Mouse (Mus musculus) thymus, postnatal 36 days (tissue): Measurements from ENCODE around the gene Fam198a.
A peak's percentile ranks its signal among the peaks of the same experiment; 100 is the strongest.

Source experiments
- DNase-seq, 2 experiments: peaks; one replicate each; pipeline ENCODE4 v3.0.0; 2022; ENCODE audit warnings: mixed read lengths in 2 of 2

Gene Fam198a

DNA sequence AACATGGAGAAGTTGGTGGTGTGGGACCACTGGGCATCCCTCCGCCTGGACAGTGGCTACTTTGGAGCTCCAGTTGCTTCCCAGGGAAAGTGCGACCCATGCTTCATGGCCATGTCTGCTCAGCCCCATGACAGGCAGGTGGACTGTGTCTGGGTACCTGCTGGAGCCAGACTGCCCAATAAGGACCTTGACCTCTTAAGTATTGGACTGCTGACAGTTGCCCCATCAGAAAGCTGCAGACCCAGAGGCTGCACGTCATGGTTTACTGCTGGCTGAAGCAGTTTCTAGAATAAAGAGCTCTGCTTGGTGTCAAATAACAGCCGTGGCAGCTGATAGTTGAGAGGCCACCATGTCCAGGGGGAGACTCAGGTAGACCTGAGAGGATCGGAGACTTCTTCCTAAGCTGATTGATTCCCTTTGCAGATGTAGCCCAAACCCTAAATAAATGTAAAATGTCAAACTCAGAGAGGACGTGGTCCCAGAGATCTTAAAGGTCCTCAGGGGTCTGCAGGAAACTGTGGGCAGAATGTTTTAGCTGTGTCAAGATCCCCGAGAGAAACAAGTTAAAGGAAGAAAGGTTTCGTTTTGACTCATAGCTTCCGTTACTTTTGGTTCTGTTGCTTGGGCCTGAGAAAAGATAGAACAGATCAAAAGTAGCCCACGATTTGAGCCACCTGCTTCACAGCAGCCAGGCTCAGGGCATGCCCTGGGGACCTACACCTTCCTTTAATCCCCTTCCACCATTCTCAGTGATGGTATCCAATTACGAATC is 24.0 kb upstream of the Fam198a start:
- no peak for DNase-seq

DNA sequence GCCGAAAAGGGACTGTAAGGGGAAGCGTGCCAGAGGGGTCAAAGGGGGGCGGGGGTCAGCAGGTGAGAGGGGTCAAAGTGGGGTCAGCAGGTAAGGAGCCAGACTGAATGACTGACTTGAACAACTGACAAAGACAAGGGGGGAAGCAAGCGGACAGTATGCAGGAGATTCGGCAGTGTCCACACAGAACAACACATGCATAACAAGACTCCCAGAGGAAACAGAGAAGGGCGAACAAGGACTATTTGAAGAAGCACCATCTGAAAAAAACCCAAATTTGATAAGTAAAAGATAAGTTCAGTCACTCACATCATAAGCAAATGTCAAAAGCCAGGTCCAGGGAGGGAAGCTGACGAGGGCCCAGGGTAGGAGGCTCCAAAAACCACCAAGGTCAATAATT is 23.1 kb upstream of the Fam198a start:
- DNase-seq: no peak

DNA sequence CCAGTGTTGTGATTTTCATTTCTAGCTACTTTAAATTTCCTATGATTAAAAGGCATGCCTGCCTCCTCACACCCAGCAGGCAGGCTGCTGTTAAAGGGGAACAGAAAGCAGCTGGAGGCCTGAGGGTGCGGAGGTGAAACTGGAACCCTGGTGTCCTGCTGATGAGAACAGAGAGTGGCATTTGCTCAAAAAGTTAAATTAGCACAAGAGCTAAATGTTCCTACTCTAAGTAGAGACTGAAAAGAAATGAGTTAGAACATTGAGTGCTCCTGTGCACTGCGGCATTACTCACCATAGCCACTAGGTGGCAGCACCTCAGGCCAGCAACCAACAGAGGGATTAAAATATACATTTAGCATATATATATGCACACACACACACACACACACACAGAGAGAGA is 22.3 kb upstream of the Fam198a start:
- peak; percentile 44 to 52 for DNase-seq

DNA sequence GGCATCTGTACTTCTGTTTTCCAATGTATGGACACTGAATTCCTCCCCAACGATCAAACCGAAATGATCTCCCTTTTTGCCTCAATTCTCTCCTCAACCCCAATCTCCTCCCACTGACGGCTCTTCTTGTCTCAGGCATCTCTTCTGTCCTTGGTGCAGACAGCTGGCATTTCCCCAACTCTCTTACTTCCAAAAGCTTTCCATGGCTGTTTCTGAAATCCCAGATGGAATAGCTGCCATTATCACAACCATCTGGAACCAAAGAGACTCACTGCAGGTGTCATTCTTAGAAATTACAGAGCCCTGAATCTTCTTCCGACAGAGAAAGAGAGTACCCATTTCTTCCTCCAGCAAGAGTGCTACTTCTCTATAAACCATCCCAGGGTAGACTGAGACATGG is 15.9 kb upstream of the Fam198a start:
- no peak for DNase-seq

DNA sequence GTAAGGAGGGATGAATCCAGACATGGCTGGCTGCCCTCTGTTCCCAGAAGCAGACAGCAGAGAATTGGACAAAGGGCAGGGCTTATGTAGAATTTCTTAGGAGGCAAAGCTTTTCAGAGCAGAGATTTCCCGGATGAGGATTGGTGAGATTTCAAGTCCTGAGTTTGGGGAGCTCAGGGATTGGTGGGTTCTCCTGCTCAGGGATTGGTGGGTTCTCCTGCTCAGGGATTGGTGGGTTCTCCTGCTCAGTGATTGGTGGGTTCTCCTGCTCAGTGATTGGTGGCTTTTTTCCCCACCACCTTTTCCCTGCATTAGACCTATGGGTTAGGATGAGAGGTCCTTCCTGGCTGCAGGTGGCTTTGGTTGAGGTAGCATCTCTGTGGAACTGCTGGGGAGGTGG is 13.8 kb upstream of the Fam198a start:
- DNase-seq: no peak

DNA sequence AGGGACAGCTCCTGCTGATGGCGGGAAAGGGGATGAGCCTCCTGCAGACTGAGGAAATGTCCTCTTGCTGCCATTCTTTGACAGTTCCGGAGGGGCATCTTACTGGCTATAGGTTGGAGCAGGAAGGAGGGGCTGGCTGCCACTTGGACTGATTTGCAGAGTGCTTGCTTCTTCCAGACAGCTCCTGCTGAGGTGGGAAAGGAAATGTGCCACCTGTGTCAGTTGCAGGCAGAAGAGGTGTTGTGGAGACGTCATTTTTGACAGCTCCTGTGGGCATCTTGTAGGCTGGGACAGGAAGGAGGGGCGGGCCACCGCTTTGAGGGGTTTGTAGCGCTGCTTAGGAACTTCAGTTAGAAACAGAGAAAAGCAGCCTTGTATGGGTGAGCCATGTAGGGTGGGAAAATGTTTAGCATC is 13.3 kb upstream of the Fam198a start:
- peak; percentile 42 to 49 for DNase-seq

DNA sequence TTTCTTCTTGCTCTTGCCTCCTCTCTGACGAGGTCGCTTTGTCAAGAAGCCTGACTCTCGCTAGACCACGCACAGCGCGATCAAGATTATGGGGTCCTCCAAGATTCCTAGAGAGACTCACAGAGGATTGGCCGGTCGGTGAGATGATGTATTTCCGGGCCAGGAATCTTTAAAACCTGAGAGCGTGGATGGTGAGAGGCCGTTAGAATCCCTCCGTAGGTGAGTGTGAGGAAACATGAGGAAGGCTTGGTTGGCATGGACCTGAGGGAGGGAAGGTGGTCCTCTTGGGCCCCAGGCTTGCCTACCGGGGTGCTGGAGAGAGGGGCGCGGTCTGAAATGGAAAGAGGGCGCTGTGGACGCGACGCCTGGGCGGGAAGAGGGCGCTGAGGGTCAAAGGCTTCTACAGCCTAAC is 12.8 kb upstream of the Fam198a start:
- peak in 1 of 2 experiments; percentile 14 for DNase-seq

DNA sequence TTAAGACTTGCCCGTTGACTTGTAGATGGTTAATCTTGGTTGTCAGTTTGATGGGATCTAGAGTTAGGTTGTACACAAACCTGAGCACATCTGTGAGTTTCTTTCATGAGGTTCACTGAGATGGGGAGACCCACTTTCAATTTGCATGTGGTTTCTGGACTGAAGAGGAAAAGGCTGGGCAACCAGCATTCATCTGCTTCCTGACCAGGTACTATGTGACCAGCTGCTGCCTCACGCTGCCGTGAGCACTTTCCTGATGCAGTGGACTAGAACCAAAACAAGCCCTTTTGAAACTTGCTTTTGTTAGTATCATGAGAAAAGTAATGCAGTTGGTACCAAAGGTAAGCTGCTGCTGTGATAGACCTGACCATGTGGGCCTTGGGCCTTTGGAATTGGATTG is 7.8 kb upstream of the Fam198a start:
- no peak for DNase-seq

DNA sequence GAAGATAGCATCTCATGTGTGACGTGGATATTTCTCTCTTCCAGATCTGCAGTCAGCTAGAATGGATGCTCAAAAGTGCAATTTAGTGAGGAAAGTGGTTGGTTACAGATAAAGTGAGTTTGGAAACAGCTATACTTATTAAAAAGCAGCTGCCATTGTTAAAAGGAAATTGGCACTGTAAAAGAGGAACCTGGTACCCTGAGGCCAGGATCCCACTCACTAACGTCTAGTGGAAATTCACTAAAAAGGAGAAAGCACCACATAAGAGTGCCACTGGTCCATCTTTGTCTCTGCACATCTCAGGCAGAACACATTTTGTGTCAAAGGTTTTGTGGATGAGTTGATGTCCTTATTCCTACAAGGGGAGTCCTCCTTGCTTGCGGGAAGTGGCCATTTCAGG is 7.2 kb upstream of the Fam198a start:
- no peak for DNase-seq

DNA sequence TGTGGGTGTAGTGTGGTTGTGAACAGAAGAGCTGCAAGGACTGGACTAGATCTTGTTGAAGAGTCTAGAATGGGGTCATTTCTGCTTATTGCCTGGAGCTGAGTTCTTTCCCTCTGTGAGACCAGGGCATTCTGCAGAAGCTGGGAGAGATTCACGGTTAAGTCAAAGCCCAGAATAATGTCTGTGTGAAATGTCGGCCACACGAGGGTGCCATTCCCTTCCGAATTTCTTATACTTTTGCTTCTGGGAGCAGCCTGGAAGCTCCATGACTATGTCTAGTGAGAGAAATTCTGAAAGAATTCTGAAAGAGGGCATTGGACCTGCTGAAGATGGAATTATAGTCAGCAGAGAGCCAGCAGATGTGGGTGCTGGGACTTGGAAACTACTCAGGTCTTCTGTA is 3.0 kb upstream of the Fam198a start:
- DNase-seq: peak in 1 of 2 experiments; percentile 11

DNA sequence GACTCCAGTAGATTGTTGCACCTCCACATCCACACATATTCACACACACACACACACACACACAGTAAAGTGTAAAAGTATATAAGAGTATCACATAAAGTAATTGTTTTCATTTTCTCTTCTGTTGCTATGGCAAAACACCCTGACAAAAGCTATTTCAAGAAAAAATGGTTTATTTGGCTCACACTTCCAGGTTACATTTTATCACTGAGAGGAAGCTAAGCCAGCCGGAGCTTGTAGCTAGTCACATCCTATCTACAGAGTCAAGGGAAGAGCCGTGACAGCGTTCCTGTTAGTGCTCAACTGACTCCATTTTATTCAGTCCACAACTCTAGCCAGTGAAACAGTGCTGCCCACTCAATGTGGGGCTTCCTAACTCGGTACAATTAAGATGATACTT is 2.4 kb upstream of the Fam198a start:
- no peak for DNase-seq

DNA sequence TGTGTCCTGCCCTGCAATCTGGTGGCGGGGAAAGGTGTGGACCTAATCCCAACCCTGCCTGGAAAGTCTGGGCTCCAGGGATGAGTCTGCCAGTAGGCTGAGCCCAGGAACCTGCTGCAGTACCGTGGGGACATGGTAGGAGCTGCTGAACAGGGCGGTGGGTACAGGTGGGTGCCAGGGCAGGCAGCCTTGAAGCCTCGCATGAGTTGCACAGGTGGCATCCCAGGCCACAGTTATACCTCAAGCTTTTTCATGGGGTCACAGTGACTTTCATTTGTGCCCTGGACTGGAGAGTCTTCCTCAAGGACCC is 281 bp downstream of the Fam198a start:
- DNase-seq: no peak

DNA sequence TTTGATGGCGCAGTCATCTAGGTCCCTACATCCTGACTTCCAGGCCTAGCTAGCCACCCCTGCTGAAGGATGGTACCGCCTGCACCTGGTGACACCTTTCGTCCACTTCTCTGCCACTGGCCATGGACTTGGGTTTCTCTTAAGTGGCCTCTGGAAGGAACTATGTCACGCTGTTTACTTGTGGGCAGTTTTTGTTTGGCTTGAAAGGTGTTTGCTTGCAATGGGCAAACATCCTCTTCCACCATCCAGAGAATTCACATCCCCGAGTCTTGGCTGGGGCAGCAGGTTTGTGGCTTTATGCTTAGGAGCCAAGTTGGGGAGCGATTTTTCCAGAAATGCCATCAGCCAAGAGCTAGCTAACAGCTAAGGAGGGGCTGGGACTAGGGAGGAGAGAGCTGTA is 1.8 kb downstream of the Fam198a start:
- DNase-seq: no peak

DNA sequence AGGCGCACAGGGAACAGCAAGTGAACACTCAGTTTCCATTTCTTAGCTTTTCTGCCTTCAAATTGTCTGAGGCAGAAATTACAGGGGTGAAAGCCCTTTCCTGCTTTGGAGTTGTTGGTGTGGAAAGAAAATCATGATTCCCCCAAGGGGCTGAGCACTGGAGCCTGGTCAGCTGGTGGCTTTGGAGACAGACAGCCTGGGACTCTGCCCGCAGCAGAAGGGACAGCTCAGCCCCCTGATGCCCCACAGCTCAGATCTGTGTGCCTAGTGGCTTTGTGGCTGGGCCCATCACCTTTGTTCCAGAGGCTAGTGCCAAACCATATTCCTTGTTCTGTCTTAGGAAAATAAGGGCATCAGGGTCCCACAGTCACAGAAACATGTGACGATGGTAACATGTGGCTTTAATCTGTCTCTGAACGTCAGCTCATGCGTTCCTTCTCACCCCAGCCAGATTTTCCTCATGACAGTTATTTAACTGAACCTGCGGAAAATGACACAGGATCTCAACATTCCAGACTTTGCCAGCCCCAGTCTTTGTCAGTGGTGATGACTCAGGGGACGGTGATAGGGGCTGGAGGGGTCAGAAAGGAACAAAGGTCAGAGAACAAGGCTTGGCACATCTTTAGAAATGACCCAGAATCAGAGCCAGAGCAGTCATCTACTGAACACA is 9.3 kb downstream of the Fam198a start:
- no peak for DNase-seq

DNA sequence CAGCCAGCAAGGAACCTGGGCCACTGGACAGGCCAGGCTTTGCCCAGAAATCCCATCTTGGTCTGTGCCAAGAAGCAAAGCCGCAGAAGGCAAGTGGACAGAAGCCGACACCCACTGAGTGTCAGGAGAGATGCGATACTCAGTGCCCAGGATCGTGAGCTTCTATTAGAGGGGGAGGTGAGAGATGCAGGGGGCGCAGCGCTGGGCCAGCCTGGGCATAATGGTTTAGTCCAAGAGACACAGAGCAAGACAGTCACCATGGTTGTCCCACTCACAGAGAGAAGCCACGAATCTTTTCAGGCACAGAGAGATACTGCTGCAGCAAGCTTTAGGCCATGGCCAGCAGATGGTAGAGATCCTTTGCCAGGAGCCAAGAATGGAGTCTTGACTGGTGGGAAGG is 14.2 kb downstream of the Fam198a start:
- no peak for DNase-seq

DNA sequence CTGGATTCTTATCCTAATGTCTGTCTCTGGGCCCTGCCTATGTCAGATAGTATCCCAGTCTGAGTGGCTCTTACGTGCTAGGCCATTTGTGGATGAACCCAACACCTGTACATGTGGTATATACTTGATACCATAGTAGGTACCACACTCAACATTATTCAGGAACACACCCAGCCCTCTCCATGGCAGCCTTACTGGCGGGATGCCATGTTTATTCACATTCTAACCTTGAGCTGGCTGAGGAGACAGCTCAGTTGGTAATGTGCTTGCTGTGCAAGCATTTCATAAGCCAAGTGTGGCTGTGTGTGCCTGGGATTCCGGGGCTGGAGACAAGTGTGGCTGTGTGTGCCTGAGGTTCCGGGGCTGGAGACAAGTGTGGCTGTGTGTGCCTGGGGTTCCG is 17.5 kb downstream of the Fam198a start:
- no peak for DNase-seq

DNA sequence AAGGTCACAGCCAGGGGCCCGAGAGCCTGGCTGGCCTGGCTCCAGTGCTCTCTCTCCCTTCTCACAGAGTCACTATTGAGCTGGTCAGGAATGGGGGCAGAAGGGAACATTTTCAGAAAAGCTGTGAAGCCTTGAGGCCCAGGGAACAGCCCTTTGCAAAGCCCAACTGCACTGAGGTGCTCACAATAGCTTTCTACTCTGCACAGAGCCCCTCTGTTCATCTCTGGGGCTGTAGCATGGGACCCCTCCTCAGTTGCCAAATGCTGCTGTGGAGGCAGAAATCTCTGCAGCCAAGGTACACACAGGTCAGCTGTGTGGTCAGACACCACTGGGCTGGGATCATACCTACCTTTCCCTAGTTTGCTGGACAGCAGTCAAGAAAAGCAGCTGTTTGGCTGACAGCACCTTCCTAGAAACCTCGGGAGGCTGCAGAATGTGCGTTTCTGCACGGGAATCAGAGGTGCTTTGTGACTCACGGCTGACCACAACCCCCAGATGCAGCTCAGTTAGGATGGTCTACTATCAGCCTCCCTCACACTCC is 19.1 kb downstream of the Fam198a start:
- no peak for DNase-seq

DNA sequence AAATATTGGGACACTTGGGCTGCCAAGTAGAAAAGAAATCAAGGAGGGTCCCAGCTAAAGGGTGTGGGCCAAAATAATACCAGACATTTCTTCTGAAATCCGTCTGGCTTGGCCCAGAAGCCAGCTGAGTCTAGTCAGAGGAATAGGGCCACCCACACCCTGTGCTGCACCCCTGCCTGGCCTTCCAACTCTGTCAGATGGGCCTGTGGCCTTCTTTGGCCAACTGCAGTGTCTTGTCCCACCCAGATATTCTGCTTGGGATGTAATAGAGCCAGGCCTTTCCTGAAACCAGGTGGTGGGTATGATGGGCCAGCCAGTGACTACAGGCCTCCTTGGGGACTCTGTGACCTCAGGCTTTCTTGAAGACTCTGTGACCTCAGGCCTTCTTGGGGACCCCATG is 22.4 kb downstream of the Fam198a start:
- DNase-seq: no peak

DNA sequence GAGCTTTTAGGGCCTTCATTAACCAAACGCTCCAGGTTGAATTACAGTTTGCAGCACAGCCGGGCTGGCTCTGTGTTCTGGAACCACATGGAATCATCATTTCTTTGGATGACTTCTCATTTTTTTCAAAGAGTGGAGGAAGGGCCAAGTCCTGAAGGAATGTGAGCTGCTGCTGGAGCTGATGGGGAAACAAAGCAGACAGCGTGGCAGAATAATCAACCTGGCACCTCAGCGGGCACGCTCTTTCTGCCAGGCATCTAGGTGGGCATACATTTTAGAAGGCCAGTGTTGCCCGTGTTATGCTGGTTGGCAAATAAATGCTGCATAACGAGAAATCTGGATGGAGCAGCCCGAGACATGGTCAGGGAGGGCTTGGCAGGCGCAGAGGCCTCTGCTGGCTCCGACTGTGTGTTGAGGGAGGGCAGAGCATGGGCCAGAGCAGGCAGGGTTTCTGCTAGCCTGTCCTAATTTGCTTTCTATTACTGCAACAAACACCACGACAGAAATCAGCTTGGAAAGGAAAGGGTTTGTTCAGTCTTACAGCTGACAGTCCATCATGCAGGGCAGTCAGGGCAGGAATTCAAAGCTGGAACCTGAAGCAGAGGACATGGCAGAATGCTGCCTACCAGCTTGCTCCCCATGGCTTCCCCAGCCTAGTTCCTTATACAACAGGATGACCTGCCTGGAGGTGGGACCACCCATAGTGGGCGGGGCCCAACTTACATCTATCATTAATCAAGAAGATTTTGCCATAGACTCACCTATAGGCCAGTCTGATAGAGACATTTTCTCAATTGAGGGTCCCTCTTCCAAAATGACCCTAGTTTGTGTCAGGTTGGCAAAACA is 23.6 kb downstream of the Fam198a start:
- no peak for DNase-seq

DNA sequence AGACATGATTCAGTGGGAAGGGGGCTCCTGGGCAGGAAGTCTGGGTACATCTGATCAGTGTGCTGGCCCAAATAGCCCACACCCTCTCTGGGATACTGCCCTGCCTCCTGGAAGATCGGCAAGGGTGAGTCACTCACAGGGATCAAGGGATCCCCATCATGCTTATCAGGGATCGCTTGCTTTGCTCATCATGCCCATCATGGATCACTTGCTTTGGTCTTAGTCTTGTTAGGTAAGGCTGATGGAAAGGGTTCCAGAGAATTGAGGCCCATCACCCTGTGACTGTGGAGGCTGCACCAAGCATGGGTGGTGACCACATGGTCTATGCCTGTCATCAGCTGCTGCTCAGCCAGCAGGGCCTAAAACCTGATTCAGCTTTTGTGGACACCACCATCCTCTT is 24.5 kb downstream of the Fam198a start:
- DNase-seq: no peak

DNA sequence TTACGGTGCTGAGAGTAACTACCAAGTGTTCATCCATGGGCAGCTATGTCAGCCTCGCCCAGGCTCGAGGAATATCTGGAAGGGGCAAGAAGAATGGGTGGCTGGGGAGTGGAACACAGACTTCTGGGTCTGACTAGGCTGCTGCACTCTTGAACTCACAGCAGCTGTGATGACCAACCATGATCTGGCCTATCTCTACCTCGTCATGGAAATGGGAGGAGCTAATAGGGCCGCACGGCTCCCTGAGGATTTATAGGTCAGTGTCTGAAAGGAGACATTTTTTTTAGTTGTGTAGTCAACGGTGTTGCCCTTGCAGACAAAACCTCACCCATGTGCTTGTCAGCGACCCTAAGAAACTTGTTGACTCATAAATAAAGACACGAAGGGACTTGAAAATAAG is 30.3 kb downstream of the Fam198a start:
- DNase-seq: no peak

DNA sequence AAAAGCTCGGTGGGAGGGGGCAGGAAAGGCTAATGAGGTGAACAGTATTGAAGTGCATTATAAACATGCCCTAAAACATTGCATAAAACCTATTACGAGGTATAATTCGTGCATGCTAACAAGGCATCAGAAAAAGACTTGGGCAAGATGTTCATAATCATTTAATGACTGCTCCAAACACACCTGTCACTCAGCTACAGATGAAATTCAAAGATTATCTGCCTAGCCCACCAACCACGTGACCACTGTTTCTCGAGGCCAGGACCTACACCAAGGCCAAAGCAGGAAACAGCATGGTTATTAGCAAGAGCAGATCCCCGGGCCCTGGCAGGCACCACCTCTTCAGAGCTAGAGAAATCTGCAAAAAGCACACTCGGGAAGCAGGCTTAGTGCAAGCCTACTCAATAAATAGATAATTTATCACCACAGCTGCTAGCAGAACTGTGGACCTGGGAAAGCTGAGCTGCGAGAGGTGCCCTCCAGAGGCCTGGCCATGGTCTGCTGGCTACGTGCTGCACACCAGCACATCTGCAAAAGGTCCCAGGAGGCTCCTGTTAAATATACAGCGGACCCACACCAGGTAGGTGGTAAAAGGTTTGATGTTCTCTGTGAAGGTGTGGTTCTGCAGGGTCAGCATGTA is 30.8 kb downstream of the Fam198a start:
- DNase-seq: no peak

DNA sequence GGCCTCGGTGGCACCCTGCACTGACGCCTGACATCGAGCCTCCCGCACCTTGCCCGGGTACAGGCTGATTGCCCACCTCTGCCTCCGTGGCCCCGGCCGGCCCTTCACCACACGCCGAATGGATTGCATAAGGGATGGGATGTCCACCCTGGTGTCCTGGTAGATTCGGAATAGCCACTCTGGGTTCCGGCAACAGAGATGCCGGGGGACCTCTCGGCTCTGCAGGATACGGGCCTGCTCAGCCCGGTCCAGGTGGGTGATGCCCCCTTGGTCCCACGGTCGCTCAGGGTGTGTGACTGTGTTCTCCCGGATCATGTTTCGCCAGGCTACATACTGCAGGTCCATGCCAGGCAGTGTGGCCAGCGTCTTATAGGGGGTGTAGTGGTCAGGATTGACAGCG is 31.4 kb downstream of the Fam198a start:
- no peak for DNase-seq
